Mouse (Mus musculus): ENCODE data around the gene Ttc30a2. TPM values are rescaled to one million over a fixed set of nuclear protein-coding genes. Genes with fewer than 3 reads are reported as not detected.
"Not testable (repeated sequence)": the region's sequence is repeated elsewhere in the genome, so short reads cannot be mapped to it uniquely, and the experiment has no call there.

The Ttc30a2 gene
- polyA plus RNA-seq, 1 experiment from 2014 or later = 0.08 TPM

- H3K4me1 ChIP-seq (replicated peaks) = no peaks in the 10 kb centered on the region
- peak within 1 kb of the TSS; percentile 59 for H3K4me2 ChIP-seq (replicated peaks)
- H3K9ac ChIP-seq = peak within 1 kb of the TSS; percentile 33
- peak; percentile 94 for ATAC-seq
- WGBS = 4% methylated on average over 37 of the region's 42 CpGs
- peak within 1 kb of the TSS; percentile 50 for H3K4me3 ChIP-seq (replicated peaks)
- no peaks in the 10 kb centered on the region for H3K9me3 ChIP-seq
- no peaks in the 10 kb centered on the region for H3K27me3 ChIP-seq (replicated peaks)
- H3K27ac ChIP-seq = peak within 1 kb of the TSS; percentile 75; the same call in 1 of the 2 replicates
- no peaks in the 10 kb centered on the region for H3K36me3 ChIP-seq
Observed at GRCm38 (mm10) chr2:75938117-75939063, 39.6 kb downstream of the Ttc30a2 start, which contains the start of gene Ttc30b. Gene Ttc30b (minus strand): TSS chr2:75938585.

GRCm38 (mm10) chr2:75937520-75938116 is 40.4 kb downstream of the Ttc30a2 start:
- not testable (repeated sequence) for H3K27me3 ChIP-seq (replicated peaks); H3K27ac ChIP-seq; H3K9me3 ChIP-seq; H3K36me3 ChIP-seq; H3K4me1 ChIP-seq (replicated peaks); ATAC-seq
- Histone ChIP-seq H3K4me3 (replicated peaks) (peak overlapping the region; percentile 50), H3K9ac (peak overlapping the region; percentile 33), H3K4me2 (replicated peaks) (peak overlapping the region; percentile 59)
- whole genome bisulfite sequencing = 71% methylated on average over 16 of the region's 17 CpGs

GRCm38 (mm10) chr2:75936685-75937084 is 41.3 kb downstream of the Ttc30a2 start:
- not testable (repeated sequence) for H3K27ac ChIP-seq; H3K4me3 ChIP-seq (replicated peaks); H3K27me3 ChIP-seq (replicated peaks); H3K36me3 ChIP-seq; H3K9me3 ChIP-seq; H3K4me2 ChIP-seq (replicated peaks); H3K9ac ChIP-seq; H3K4me1 ChIP-seq (replicated peaks); ATAC-seq
- 91% methylated on average over 2 of the region's 2 CpGs for WGBS

GRCm38 (mm10) chr2:75933541-75933940 is 44.4 kb downstream of the Ttc30a2 start:
- 34% methylated on average over 7 of the region's 7 CpGs for WGBS
- H3K4me2 ChIP-seq (replicated peaks) = no peak overlapping the region
- no peaks in the 10 kb centered on the region for H3K9me3 ChIP-seq
- no peak for ATAC-seq
- no peaks in the 10 kb centered on the region for H3K4me1 ChIP-seq (replicated peaks)
- H3K27me3 ChIP-seq (replicated peaks) = no peaks in the 10 kb centered on the region
- H3K4me3 ChIP-seq (replicated peaks) = no peak overlapping the region
- no peak overlapping the region for H3K27ac ChIP-seq
- H3K9ac ChIP-seq = no peak overlapping the region
- no peaks in the 10 kb centered on the region for H3K36me3 ChIP-seq

- Histone ChIP-seq H3K27ac (no peak overlapping the region), H3K4me1 (replicated peaks) (no peaks in the 10 kb centered on the region), H3K4me2 (replicated peaks) (no peak overlapping the region), H3K9me3 (no peaks in the 10 kb centered on the region), H3K4me3 (replicated peaks) (no peak overlapping the region), H3K27me3 (replicated peaks) (no peaks in the 10 kb centered on the region), H3K9ac (no peak overlapping the region), H3K36me3 (no peaks in the 10 kb centered on the region)
- no peak for ATAC-seq
- WGBS = 95% methylated on average over 2 of the region's 2 CpGs
Observed at GRCm38 (mm10) chr2:75930941-75931340, 47.0 kb downstream of the Ttc30a2 start.

GRCm38 (mm10) chr2:75929786-75930444 is 48.1 kb downstream of the Ttc30a2 start:
- Histone ChIP-seq H3K27ac (no peak overlapping the region), H3K9ac (no peak overlapping the region), H3K9me3 (no peaks in the 10 kb centered on the region), H3K36me3 (no peaks in the 10 kb centered on the region), H3K4me2 (replicated peaks) (no peak overlapping the region), H3K4me3 (replicated peaks) (no peak overlapping the region), H3K27me3 (replicated peaks) (no peaks in the 10 kb centered on the region), H3K4me1 (replicated peaks) (no peaks in the 10 kb centered on the region)
- WGBS = 92% methylated on average over 6 of the region's 6 CpGs
- ATAC-seq = no peak

GRCm38 (mm10) chr2:75929141-75929540 is 48.8 kb downstream of the Ttc30a2 start:
- no peaks in the 10 kb centered on the region for H3K36me3 ChIP-seq
- no peaks in the 10 kb centered on the region for H3K27me3 ChIP-seq (replicated peaks)
- H3K4me2 ChIP-seq (replicated peaks) = no peak overlapping the region
- no peak overlapping the region for H3K4me3 ChIP-seq (replicated peaks)
- 87% methylated on average over 2 of the region's 2 CpGs for whole genome bisulfite sequencing
- H3K9me3 ChIP-seq = no peaks in the 10 kb centered on the region
- H3K27ac ChIP-seq = no peak overlapping the region
- H3K4me1 ChIP-seq (replicated peaks) = no peaks in the 10 kb centered on the region
- no peak for ATAC-seq
- H3K9ac ChIP-seq = no peak overlapping the region

GRCm38 (mm10) chr2:75928011-75928410 is 50.0 kb downstream of the Ttc30a2 start:
- Histone ChIP-seq H3K4me1 (replicated peaks) (no peaks in the 10 kb centered on the region), H3K27ac (no peak overlapping the region), H3K9ac (no peak overlapping the region), H3K4me3 (replicated peaks) (no peak overlapping the region), H3K36me3 (no peaks in the 10 kb centered on the region), H3K4me2 (replicated peaks) (no peak overlapping the region), H3K27me3 (replicated peaks) (no peaks in the 10 kb centered on the region), H3K9me3 (no peaks in the 10 kb centered on the region)
- WGBS = 96% methylated on average over 3 of the region's 3 CpGs
- ATAC-seq = no peak

- no peaks in the 10 kb centered on the region for H3K4me1 ChIP-seq (replicated peaks)
- ATAC-seq = no peak
- H3K27ac ChIP-seq = no peak overlapping the region
- H3K4me2 ChIP-seq (replicated peaks) = no peak overlapping the region
- H3K9ac ChIP-seq = no peak overlapping the region
- 77% methylated on average over 5 of the region's 5 CpGs for WGBS
- H3K36me3 ChIP-seq = no peaks in the 10 kb centered on the region
- no peaks in the 10 kb centered on the region for H3K9me3 ChIP-seq
- H3K4me3 ChIP-seq (replicated peaks) = no peak overlapping the region
- no peaks in the 10 kb centered on the region for H3K27me3 ChIP-seq (replicated peaks)
Observed at GRCm38 (mm10) chr2:75926061-75926460, 51.9 kb downstream of the Ttc30a2 start.

Other genes with a start within 250 kb of the Ttc30a2 start
- 29.3 and 32.9 TPM in 2 replicates for gene Agps, start 146.0 kb downstream of the Ttc30a2 start, polyA plus RNA-seq (2015; fragmentation: Nextera tagmentation; extraction: Ambion mirVana)
- gene Ttc30b, start 39.6 kb downstream of the Ttc30a2 start, polyA plus RNA-seq (2015; fragmentation: Nextera tagmentation; extraction: Ambion mirVana) = 6.8 and 8.5 TPM in 2 replicates
- 5.8 TPM in 2 replicates for gene Ttc30a1, start 3.8 kb upstream of the Ttc30a2 start, polyA plus RNA-seq (2015; fragmentation: Nextera tagmentation; extraction: Ambion mirVana)